Mouse (Mus musculus) limb, embryonic 10.5 days (tissue): Measurements from ENCODE around the gene Aes. TPM values are rescaled to one million over a fixed set of nuclear protein-coding genes. Genes with fewer than 3 reads are reported as not detected.

ENCODE experiments used
- DNase-seq: peaks from one replicate; pipeline ENCODE4 v3.0.0-alpha.2; 2017; ENCODE audit warnings: low spot score
- H3K27ac ChIP-seq: fragments of 300-500 bp; sonication (generic); 2 replicates; pipeline ENCODE4 v1.5.1; 2016; ENCODE audit warnings: mild to moderate bottlenecking
- H3K27me3 ChIP-seq: fragments of 300-500 bp; sonication (generic); 2 replicates; pipeline ENCODE4 v1.6.1; 2016; ENCODE audit warnings: low read depth, mild to moderate bottlenecking; ENCODE audit not compliant: poor library complexity, severe bottlenecking
- H3K36me3 ChIP-seq: fragments of 300-500 bp; sonication (generic); 2 replicates; pipeline ENCODE4 v1.6.1; 2016; ENCODE audit warnings: mild to moderate bottlenecking, moderate library complexity
- H3K4me1 ChIP-seq: fragments of 300-500 bp; sonication (generic); 2 replicates; pipeline ENCODE4 v1.6.1; 2016
- H3K4me3 ChIP-seq: fragments of 300-500 bp; sonication (generic); 2 replicates; pipeline ENCODE4 v1.5.1; 2016; ENCODE audit warnings: mild to moderate bottlenecking, moderate library complexity
- H3K9me3 ChIP-seq: fragments of 300-500 bp; sonication (generic); replicated peaks from 2 replicates; pipeline ENCODE4 v1.6.1; 2016; ENCODE audit warnings: mild to moderate bottlenecking
- WGBS: fragments of 180-500 bp; shearing (Covaris S2); methylation state at CpG from one replicate; pipeline ENCODE4 v1.1.7; 2016; 5-methylcytosine and 5-hydroxymethylcytosine counted together
- polyA plus RNA-seq: library from polyadenylated mRNA; unstranded; fragments of >200 nt; fragmentation: Nextera tagmentation; extraction: Ambion mirVana; gene quantifications from 2 replicates; pipeline ENCODE4 v1.2.1, GENCODE M21; 2016

Gene Aes
- polyA plus RNA-seq = 337 and 432 TPM in 2 replicates

DNA sequence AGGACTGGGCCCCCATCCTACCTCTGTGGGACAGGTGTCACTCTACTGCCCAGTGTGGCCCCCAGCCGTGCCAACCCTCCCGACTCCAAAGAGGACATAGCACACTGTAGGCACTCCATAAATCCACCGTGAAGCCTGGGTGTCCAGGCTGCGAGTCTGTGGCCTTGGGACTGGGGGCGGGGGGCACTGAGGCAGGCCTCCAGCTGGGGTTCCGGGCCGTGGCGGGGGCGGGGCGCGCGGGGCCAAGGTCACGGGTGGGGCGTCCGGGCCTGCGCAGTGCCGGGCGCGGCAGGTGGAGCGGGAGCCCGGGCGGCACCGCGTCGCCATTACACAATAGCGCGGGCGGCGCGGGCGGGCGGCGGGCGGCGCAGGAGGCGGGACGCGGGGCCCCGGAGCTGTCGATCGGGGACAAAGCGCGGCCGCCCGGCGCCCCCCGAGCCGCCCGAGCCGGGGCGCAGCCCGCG is at the start of gene Aes:
Aes (plus strand) TSS at position 326 of the 464 bp plus-strand sequence.
- H3K9me3 ChIP-seq = no peaks in the 10 kb centered on the region
- WGBS = 2% methylated on average over 23 of the region's 53 CpGs
- peak within 1 kb of the TSS; percentile 93 for H3K4me3 ChIP-seq
- peaks cover 55% of the 10 kb centered on the region for H3K4me1 ChIP-seq
- peak within 1 kb of the TSS; percentile 99 for H3K27ac ChIP-seq
- H3K36me3 ChIP-seq = peaks cover 27% of the 10 kb centered on the region
- 0 out of 2 replicates have a peak, but pooled peaks cover 7% of the 10 kb centered on the region for H3K27me3 ChIP-seq
- peak; percentile 74 for DNase-seq

DNA sequence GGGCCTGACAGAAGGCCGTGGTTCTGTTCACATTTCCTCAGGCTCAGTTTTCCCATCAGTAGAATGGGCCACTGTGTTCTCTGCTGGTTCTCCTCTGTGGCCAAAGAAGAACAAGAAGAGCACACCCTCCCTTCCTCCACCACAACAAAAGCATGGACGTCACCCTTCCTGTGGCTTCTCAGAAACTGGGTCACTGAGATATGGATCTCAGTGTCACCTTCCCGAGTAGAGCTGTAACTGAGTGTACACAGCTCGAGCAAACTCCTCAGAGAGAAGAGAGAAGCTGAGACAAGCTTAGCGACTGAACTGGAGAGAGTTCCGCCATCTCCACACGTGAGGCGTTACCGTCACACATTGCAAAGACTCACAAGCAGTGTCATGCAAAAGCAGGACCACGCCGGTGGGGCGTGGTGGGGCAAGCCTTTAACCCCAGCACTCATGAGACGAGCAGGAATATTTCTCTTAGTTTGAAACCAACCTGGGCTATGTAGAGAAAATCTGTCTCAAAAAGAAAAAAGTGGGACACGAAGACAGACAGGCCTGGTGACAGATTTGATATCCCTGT is 49.0 kb upstream of the Aes start:
- H3K36me3 ChIP-seq = no peaks in the 10 kb centered on the region
- H3K4me3 ChIP-seq = no peak overlapping the region
- 84% methylated on average over 14 of the region's 14 CpGs for WGBS
- DNase-seq = no peak
- 0 out of 2 replicates have a peak, but pooled peaks cover 2% of the 10 kb centered on the region for H3K9me3 ChIP-seq
- H3K4me1 ChIP-seq = peaks cover 6% of the 10 kb centered on the region; the same call in 1 of the 2 replicates
- H3K27me3 ChIP-seq = peaks cover 29% of the 10 kb centered on the region
- no peak overlapping the region for H3K27ac ChIP-seq

DNA sequence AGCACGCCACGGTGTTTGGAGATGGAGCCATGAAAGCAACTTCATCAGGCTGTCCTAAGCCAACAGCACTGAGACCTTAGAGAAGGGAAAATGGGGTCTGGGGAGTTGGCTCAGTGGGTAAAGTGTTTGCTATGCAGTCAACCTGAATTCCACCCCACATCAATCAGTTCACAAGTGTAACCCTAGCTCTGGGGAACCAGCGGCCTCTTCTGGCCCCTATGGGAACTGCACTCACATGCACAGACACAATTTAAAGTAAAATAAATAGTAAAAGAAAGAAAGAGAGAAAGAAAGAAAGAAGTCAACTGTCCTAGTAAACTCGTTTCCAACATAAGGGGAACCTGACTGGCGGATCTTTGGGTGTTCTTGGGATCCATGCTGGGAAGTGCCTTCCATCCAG is 45.5 kb upstream of the Aes start:
- Histone ChIP-seq H3K4me1 (peaks cover 6% of the 10 kb centered on the region; the same call in 1 of the 2 replicates), H3K9me3 (0 out of 2 replicates have a peak, but pooled peaks cover 2% of the 10 kb centered on the region), H3K27me3 (peaks cover 29% of the 10 kb centered on the region), H3K27ac (no peak overlapping the region), H3K4me3 (no peak overlapping the region), H3K36me3 (no peaks in the 10 kb centered on the region)
- DNase-seq = no peak
- WGBS = 88% methylated on average over 5 of the region's 5 CpGs

DNA sequence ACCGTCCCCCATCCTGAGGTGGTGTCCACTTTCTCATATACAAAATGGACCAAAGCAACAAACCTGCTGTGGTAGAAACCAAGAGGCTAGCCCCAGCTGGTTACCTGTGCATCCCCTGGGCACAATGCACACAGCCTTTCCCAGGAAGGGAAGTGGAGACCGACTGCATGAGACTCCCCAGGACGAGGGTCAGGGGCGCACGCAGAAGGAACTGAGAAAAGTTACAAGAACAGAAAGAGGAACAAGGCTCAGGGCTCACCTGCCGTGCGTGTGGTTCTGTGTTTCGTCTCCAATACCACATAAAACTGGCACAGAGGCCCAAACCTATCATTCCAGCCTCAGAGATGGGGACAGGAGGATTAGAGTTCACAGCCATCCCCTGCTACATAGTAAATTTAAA is 42.1 kb upstream of the Aes start:
- no peak for DNase-seq
- peaks cover 13% of the 10 kb centered on the region for H3K27me3 ChIP-seq
- 0 out of 2 replicates have a peak, but pooled peaks cover 2% of the 10 kb centered on the region for H3K9me3 ChIP-seq
- H3K4me3 ChIP-seq = no peak overlapping the region
- no peak overlapping the region for H3K27ac ChIP-seq
- 71% methylated on average over 8 of the region's 8 CpGs for WGBS
- no peaks in the 10 kb centered on the region for H3K36me3 ChIP-seq
- peaks cover 6% of the 10 kb centered on the region; the same call in 1 of the 2 replicates for H3K4me1 ChIP-seq

DNA sequence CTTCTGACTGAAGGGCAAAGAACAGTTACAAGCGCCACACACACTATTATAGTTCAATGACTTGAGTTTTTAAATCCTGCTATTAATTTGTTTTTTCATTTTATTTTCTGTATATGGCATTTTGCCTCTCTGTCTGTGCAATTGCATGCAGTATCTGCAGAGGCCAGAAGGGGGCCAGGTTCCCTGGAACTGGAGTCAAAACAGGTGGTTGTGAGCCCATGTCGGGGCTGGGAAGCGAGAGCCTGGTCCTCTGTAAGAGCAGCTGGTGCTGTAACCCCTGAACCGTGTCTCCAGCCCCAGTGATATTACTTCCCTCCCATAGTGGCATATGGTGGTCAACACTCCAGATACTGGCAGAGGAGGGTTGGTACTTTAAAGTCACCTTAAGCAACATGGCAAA is 40.7 kb upstream of the Aes start:
- Histone ChIP-seq H3K36me3 (no peaks in the 10 kb centered on the region), H3K4me1 (0 out of 2 replicates have a peak, but pooled peaks cover 6% of the 10 kb centered on the region), H3K27ac (no peak overlapping the region), H3K27me3 (peaks cover 9% of the 10 kb centered on the region), H3K4me3 (no peak overlapping the region), H3K9me3 (0 out of 2 replicates have a peak, but pooled peaks cover 2% of the 10 kb centered on the region)
- peak; percentile 81 for DNase-seq
- WGBS = 12% methylated on average over 4 of the region's 4 CpGs

DNA sequence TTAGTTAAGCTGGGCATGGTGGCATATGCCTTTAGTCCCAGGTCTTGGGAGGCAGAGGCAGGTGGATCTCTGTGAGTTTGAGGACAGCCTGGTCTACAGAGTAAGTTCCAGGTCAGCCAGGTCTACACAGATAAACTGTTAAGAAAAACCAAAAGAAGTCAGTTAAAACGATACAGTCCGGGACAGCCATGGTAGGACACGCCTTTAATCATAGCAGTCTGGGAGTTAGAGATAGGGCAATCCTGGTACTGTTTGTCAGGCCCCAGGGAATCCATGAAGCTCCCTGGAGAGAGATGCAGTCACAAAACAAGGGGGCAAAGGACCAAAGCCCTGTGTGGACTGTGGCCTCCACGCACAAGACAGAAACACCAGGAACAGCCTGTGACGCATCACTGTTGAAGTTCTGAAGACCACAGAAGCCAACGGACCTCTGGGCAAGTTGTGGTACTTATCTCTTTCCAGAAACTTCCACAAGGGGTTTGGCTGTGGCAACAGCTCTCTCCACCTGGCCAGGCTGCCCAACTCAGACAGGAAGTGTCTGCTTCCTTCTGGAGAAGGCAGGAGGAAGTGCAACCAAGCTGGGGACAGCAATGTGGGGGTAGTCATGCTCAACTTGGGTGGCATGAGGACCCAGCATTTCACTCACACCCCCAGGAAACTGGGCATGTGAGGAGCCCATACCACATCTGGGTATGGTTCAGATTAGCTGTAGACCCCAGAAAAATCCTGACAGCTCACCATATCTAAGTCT is 39.9 kb upstream of the Aes start:
- 85% methylated on average over 6 of the region's 6 CpGs for WGBS
- H3K36me3 ChIP-seq = no peaks in the 10 kb centered on the region
- H3K4me1 ChIP-seq = peaks cover 14% of the 10 kb centered on the region
- H3K9me3 ChIP-seq = no peaks in the 10 kb centered on the region
- no peak for DNase-seq
- no peak overlapping the region for H3K4me3 ChIP-seq
- no peak overlapping the region for H3K27ac ChIP-seq
- peaks cover 16% of the 10 kb centered on the region for H3K27me3 ChIP-seq

DNA sequence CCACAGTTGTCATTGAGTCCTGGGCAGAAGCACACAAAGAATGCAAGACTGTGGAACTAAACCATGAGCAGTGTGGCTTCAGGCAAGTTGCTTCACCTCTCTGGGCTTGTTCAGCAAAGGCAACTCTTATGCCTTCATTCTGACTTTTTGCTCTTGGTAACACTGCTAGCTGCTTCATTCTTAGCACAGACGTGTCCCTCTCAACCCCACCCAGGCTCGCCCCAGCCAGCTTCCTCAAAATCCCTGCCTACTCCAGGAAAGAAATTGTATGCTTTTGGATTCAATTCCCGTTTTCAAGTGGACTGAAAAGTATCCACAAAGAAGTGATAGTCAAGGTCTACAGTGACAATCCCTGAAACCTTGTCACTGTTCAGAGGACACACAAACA is 39.3 kb upstream of the Aes start:
- Histone ChIP-seq H3K27me3 (peaks cover 17% of the 10 kb centered on the region), H3K36me3 (no peaks in the 10 kb centered on the region), H3K4me3 (no peak overlapping the region), H3K9me3 (no peaks in the 10 kb centered on the region), H3K4me1 (peaks cover 14% of the 10 kb centered on the region), H3K27ac (no peak overlapping the region)
- no peak for DNase-seq
- WGBS = 75% methylated on average over 3 of the region's 3 CpGs

DNA sequence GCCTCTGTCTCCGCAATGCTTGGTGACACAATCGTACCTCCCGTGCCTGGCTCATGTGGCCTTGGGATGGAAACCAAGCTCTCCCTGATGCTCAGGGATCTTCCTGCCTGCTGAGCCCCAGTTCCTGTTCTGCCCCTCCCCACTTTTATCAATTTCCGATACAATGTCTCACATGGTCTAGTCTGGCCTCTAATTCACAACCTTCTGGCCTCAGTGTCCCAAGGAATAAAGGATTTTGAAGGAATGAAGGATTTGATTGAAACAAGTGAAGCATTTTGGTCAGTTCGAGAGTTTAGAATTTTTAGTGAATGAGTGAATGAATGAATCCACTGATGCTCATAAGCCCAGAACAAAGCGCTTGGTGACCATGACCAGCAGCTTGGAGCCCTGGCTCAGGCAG is 36.1 kb upstream of the Aes start:
- Histone ChIP-seq H3K27me3 (peaks cover 17% of the 10 kb centered on the region), H3K27ac (no peak overlapping the region), H3K36me3 (peaks cover 4% of the 10 kb centered on the region), H3K4me3 (no peak overlapping the region), H3K4me1 (peaks cover 14% of the 10 kb centered on the region), H3K9me3 (no peaks in the 10 kb centered on the region)
- 85% methylated on average over 6 of the region's 6 CpGs for WGBS
- no peak for DNase-seq

DNA sequence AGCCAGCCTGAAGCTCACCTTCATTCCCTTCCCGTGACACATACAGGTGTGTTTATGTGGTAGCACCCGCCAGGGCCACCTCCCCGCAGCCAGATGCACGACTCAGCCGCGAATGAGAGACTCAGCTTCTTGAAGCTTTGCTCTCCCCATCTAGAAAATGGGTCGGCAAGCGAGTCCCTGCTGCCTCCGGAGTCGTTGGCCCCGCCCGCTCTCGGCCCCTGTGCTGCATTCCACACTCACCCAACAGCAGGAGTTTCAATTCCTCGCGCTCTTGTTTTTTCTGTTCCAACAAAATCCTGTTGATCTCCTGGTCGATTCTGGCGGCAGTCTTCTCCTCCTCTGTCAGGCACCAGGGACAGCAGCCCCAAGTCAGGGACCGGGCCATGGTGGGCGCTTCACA is 35.7 kb upstream of the Aes start:
- peaks cover 14% of the 10 kb centered on the region for H3K4me1 ChIP-seq
- peaks cover 8% of the 10 kb centered on the region for H3K36me3 ChIP-seq
- H3K27ac ChIP-seq = peak overlapping the region; percentile 63; the same call in 1 of the 2 replicates
- H3K9me3 ChIP-seq = no peaks in the 10 kb centered on the region
- no peak for DNase-seq
- peaks cover 17% of the 10 kb centered on the region for H3K27me3 ChIP-seq
- WGBS = 17% methylated on average over 19 of the region's 19 CpGs
- peak overlapping the region; percentile 21; the same call in 1 of the 2 replicates for H3K4me3 ChIP-seq

DNA sequence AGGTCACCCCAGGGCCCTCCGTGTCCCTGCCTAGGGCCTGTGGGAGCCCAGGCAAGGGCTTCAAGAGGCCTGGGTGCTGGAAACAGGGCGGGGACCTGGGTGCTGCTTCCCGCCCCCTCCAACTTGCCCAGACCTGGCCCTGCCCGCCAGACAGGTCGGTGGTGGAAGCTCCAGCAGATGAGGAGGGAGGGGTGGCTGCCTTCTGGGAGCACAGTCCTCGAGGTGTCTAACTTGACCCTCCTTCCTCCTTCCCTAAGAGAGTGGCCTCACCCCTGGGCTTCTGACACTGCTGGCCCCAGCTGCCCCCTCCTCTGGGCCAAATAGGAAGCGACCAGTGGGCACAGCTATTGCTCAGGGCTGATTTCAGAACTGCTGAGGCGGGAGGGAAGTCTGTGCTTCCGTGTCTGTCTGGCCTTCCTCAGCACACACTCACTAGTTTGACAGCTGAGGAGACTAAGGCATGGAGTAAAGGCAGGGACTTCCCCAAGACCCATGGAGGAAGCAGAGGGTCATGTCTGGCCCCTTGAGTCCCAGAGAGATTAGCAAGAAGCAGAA is 35.2 kb upstream of the Aes start, which contains the start of gene Gna15:
Gna15 (minus strand) TSS at position 175 of the 555 bp plus-strand sequence.
- peaks cover 14% of the 10 kb centered on the region for H3K36me3 ChIP-seq
- no peak for DNase-seq
- H3K9me3 ChIP-seq = no peaks in the 10 kb centered on the region
- WGBS = 15% methylated on average over 9 of the region's 9 CpGs
- H3K27me3 ChIP-seq = peaks cover 17% of the 10 kb centered on the region
- peak within 1 kb of the TSS; percentile 63; the same call in 1 of the 2 replicates for H3K27ac ChIP-seq
- H3K4me1 ChIP-seq = peaks cover 14% of the 10 kb centered on the region
- H3K4me3 ChIP-seq = peak within 1 kb of the TSS; percentile 21; the same call in 1 of the 2 replicates

DNA sequence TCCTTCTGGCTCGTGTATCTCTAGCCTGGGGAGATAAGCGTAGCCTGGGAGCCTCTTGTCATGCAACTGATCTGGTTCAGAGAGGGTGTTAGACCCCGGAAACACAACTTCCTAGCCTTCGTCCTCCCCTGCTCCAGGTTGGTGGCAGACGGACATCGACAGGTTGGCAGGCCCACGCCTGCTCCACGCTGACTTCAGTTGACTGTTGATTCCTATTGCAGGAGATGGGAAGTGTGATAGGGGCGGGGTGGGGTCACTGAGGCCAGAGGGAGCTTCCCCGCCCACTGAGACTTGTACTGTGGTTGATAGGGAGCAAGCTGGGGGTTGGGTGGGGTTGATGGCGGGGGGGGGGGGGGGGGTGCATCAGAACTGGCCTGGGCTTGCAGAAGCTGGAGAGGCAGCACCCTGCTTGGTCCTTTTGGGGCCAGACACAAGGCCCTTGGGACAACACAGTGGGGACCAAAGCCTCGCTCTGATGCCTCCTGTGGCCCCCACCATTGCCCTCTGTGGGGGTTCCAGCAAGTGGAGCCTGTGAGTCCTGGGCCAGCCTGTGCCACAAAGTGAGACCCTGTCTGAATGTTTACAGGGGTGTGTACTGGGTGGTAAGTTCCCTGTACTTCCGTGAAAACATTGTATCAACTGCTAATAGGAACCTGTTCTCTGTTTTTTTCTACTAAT is 34.1 kb upstream of the Aes start:
- DNase-seq = no peak
- Histone ChIP-seq H3K27me3 (peaks cover 17% of the 10 kb centered on the region), H3K4me3 (no peak overlapping the region), H3K9me3 (no peaks in the 10 kb centered on the region), H3K36me3 (peaks cover 24% of the 10 kb centered on the region), H3K27ac (no peak overlapping the region), H3K4me1 (peaks cover 10% of the 10 kb centered on the region)
- WGBS = 55% methylated on average over 12 of the region's 13 CpGs

DNA sequence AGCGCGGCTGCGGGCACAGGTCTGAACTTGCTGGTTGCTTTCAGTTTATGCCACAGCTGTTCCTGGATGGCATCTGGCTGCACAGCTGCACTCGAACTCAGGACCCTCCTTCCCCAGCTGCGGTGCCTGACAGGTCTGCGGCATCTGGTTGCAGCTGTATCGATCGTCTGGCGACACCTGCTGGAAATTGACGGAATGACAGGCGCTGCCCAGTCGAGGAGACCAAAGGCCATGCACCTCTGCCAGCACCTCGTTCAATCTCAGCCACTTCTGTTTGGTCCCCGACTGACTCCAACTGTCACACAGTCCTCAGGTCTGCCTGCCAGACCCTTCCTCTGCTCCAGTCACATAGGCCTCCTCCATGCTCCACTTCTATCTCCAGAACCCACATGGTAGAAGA is 32.5 kb upstream of the Aes start:
- DNase-seq = peak; percentile 91
- 17% methylated on average over 14 of the region's 14 CpGs for WGBS
- peaks cover 40% of the 10 kb centered on the region for H3K36me3 ChIP-seq
- H3K9me3 ChIP-seq = no peaks in the 10 kb centered on the region
- H3K27me3 ChIP-seq = peaks cover 17% of the 10 kb centered on the region
- no peak overlapping the region for H3K27ac ChIP-seq
- peaks cover 10% of the 10 kb centered on the region for H3K4me1 ChIP-seq
- no peak overlapping the region for H3K4me3 ChIP-seq
